Mouse (Mus musculus): ENCODE results near the gene Ggt7.
"Not testable (repeated sequence)": the region's sequence is repeated elsewhere in the genome, so short reads cannot be mapped to it uniquely, and the experiment has no call there.

Ggt7 gene

GRCm38 (mm10) chr2:155517455-155518423 is at the start of gene Ggt7, which contains the start of gene Acss2:
Gene Ggt7, minus strand, starts transcription at chr2:155518237.
Gene Acss2, plus strand, starts transcription at chr2:155517948.
- DNase-seq (ENCODE audit: low spot score) = peak; percentile 99

GRCm38 (mm10) chr2:155567751-155568150 is 49.7 kb upstream of the Ggt7 start:
- no peak for DNase-seq (ENCODE audit: low spot score)

DNA sequence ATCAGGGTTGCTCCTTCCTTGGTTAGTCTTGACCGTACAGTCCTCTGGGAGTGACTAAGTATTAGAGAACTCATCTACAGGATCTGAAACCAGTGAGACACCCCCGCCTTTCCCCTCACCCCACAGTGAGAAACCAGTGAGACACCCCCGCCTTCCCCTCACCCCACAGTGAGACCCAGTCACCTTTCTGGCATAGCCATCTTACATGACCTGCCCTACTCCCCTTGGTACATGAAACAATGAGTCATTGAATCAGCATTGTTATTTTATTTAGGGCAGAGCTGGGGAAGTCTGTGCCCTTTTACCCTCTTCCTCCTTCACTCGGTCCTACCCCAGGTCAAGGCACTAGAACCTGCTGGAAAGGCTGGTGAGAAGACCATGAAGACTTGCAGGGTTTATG is 44.9 kb upstream of the Ggt7 start:
- DNase-seq (ENCODE audit: low spot score) = no peak

- no peak for DNase-seq (ENCODE audit: low spot score)
Observed at GRCm38 (mm10) chr2:155562209-155562608, 44.2 kb upstream of the Ggt7 start.

DNA sequence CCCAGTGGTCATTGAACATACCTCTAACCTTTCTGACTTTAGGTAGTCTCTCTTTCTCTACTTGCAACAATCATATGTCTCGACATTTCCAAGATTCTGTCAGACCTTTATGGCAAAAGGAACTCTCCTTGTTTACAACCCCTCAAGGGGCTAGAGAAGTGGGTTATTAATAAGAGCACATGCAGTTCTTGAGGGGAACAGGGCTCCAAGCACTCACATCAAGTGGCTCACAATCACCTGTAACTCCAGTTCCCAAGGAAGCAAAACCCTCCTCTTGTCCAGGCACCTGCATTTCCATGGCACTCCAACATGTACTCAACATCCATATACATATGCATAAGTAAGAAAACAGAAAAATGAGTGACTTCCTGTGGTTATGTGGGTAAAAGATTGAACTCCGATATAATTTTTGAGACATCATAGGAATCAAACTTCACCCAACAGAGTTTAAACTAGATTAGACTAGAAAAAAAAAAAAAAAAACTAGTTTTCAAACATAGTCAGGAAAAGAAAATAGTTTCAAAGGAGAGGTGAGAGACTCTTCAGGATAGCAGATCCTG is 36.5 kb upstream of the Ggt7 start:
- no peak for DNase-seq (ENCODE audit: low spot score)

- DNase-seq (ENCODE audit: low spot score) = no peak
Observed at GRCm38 (mm10) chr2:155552949-155553354, 34.9 kb upstream of the Ggt7 start.

DNA sequence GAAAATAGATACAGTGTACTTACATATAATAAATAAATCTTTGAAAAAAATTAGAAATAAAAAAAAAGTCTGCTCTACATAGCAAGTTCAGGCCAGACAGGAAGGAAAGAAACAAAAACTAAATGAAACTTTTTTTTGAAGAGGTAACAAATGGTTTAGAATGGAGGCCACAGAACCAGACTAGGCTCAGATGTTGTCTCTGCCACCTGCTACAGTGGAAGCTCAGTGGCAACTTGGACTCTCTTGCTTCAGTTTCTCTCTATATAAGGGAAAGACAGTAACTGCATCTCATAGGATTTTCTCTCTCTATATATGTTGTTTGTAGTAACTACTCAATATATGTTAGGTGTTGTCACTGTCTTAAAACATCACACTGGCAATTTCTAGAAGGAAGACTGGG is 34.3 kb upstream of the Ggt7 start:
- DNase-seq (ENCODE audit: low spot score) = no peak

- DNase-seq (ENCODE audit: low spot score) = no peak
Observed at GRCm38 (mm10) chr2:155546955-155547354, 28.9 kb upstream of the Ggt7 start.

DNA sequence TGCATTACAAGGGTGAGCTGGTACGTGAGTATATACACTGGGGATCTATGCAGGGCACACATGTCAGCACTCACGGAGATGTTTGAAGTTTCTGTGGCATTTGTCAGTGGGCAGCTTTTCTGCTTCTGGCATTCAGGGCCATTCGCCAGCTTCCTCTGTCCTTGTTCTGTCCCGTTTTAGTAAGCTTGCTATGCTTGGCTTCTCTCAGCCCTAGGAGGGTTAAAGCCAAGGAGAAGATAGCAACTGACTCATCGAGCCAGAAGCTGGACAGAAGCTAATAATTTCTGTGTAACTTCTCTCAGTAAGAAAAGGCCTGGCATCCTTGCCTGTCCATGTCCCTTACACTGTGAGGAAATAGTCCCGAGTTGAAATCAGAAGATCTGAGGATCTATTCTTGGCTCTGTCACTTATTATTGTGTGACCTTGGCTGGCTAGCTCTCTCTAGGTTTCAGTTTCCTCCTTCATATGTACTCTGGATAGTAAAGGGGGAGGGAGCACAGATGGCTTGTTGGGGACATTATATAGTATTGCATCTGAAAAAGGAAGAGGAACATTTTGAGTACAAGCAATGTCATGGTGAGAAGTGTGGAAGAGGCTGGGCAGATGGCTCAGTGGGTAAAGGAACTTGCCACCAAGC is 22.9 kb upstream of the Ggt7 start:
- DNase-seq (ENCODE audit: low spot score) = no peak

- no peak for DNase-seq (ENCODE audit: low spot score)
Observed at GRCm38 (mm10) chr2:155539696-155540095, 21.7 kb upstream of the Ggt7 start.

GRCm38 (mm10) chr2:155538463-155539057 is 20.5 kb upstream of the Ggt7 start:
- DNase-seq (ENCODE audit: low spot score) = not testable (repeated sequence)

GRCm38 (mm10) chr2:155537761-155538462 is 19.9 kb upstream of the Ggt7 start:
- DNase-seq (ENCODE audit: low spot score) = no peak

- no peak for DNase-seq (ENCODE audit: low spot score)
Observed at GRCm38 (mm10) chr2:155536292-155536691, 18.3 kb upstream of the Ggt7 start.

DNA sequence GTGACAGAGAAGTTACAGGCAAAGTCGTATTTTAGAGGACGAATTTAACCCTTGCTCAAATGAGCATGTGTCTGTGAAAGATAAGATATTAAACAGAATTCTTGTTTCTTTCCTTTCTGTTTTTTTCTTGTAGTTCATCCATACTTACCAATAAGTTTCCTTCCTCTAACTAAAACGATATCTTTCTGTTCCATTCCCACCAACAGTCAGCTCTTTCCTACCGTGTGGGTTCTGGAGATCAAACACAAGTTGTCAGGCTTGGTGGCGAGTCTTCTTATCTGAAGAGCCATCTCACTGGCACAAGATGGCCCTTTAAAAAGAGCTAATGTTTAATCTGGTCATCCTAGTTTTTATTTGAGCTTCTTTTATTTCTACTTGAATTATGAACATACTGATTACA is 9.3 kb upstream of the Ggt7 start:
- DNase-seq (ENCODE audit: low spot score) = no peak

DNA sequence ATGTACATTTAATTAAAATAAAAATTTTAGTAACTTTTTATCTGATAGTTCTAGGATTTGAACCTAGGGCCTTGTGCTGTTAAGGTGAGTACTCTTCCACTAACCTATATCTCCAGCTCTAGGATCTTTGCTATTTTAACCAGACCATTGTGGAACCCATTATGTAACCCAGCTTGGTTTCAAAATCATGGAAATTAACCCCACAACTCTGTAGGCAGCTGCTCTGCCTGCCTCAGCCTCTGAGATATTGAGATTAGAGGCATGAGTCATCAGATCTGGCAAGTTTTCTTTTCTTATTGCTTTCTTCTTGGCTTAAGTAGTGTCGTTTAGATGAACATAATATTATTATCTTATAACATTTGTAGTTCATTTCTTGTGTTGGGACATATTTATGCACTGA is 6.3 kb upstream of the Ggt7 start:
- no peak for DNase-seq (ENCODE audit: low spot score)

- no peak for DNase-seq (ENCODE audit: low spot score)
Observed at GRCm38 (mm10) chr2:155523706-155524105, 5.7 kb upstream of the Ggt7 start.

DNA sequence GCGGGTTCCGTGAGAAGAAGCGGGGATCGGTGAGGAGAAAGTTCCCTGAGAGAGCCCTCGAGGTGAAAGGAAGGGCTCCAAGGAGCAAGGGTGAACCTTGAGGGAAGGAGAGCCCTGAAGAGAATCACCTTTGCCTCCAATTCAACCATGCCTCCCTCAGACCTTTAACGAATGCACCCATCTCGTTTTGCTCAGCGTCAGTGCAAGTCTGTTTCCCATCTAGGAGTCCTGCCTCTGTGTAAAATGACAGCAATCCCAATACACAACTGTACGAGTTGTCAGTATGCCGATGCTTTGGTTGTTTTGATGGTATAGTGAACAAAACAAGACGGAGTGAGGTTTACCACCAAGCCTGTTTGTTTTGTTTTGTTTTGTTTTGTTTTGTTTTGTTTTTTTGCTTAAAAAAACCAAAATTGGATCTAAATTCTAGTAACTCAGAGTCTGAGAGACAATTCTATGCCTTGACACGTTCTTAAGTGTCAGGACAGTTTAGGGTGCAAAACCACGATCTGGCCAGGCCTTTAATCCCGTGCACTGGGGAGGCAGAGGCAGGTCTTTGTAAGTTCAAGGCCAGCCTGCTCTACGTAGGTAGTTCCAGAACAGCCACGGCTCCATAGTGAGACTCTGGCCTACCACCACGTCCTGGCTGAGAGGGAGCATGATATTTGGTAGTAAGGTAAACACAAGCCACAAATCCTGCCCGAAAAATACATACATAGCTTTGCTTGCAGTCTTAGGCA is 664 bp upstream of the Ggt7 start:
- DNase-seq (ENCODE audit: low spot score) = no peak

GRCm38 (mm10) chr2:155515941-155516340 is 2.1 kb downstream of the Ggt7 start:
- DNase-seq (ENCODE audit: low spot score) = peak; percentile 44

DNA sequence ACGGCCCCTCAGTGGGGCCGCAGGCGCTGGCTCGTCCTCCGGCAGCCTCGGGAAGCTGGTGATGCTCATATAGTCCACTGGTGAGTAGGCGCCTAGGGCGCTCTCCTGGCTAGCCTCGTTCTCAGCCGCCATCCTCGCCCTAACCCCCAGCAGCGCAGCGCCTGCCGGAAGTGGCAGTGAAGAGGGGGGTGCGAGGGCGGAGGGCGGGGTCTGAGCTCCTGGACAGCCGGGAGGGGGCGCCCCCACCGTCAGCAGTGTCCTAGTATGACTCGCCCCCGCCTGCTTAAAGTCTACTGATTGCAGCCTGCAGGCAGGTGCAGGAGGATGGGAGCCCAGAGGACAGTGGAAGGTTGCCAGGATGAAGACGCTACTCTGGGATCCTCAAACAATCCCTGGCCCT is 3.4 kb downstream of the Ggt7 start:
- DNase-seq (ENCODE audit: low spot score) = peak; percentile 53

DNA sequence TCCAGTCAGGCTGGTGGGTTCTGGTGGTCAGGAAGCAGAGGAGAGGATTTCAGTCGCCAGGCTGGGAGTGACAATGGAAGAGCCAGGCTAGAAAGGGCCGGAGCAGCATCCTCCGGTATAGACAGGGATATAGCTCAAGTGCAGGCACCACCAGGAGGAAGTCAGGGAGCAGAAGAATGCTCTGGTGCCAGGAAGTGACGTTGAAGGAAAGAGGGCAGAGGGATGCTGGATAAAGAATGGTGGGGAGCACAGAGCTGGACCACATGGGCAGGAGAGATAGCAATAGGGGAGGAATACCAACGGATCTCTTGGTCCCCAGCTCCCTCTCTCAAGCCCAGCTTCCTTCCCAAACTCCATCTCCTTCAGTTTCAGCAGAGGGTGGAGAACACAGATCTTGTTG is 4.5 kb downstream of the Ggt7 start:
- no peak for DNase-seq (ENCODE audit: low spot score)

DNA sequence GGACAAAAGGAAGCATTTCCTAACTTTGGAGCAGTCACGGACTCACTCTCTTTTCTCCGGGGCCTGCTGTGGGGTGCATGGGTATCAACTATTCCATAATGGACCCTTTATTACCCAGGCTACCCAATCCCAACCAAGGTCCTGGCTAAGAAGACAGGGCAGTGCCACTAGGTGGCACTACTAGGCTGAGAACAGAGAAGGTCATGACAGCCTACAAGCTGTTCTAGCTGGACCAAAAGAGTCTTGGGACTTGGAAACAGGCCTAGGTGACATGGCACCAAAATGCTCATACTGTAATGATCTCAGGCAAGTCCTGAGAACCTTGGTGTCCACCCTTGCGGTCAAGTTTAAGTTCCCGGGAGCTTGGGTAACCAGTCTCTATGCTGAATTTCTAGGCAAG is 5.6 kb downstream of the Ggt7 start:
- no peak for DNase-seq (ENCODE audit: low spot score)

All from yolk sac, embryonic 10.5 days (tissue).